Mouse (Mus musculus): Measurements from ENCODE around the gene Tjap1.

Tjap1 gene

DNA sequence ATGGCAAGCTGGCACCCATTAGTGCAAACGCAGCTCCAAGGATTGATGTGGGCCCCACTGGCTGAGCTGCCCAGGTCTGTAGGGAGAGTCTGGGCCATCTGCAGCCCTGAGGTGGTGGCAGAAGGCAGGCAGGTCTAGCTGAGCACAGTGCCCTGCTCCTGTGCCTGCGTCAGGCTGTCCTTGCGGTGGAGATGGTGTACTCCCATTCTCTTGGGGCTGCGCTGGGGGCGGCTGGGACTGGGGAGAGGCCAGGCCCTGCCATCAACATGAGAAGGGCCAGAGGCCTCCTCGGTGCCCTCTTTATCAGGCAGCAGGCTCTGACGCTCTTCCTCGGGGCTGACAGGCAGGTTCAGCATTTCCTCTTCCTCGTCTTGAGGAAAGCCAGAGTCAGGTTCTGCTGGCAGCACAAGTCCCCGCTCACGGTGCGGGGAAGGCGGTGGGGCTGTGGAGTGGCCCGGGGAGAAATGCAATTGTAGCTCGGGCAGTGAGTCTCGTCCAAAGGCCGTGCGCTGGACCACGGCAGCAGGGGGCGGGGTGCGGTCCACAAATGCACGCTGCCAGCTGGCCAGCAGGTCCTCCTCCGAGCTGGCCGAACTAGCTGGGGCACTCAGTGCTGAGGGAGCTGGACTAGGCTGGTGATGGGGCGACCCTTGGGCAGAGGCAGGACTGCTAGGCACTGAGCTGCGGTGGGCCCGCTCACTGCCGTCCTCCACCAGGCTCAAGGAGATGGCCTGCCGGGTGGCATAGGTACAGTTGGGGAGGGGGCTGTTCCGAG, 24.4 kb downstream of the Tjap1 start:
- ATAC-seq (ENCODE audit: insufficient number of reproducible peaks, low FRiP score, low TSS enrichment): no peak

DNA sequence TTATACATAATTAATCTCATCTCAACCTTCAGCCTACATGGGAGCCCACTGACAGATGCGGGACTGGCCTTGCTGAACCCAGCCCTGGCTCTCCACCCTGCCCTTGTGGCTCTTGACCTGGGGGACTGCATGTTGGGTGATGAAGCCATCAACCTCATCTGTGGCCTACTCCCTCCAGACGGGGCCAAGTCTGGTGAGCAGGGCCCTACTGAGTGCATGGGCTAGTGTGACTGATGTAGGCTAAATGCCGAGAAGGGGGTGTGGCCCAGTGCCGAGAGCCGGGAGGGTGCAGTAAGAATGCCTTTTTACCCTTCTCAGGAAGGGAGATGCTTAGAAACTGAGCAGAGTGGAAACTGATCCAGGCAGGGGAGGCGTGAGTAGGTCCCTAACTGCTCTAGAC, 27.7 kb downstream of the Tjap1 start:
- ATAC-seq (ENCODE audit: insufficient number of reproducible peaks, low FRiP score, low TSS enrichment): no peak

DNA sequence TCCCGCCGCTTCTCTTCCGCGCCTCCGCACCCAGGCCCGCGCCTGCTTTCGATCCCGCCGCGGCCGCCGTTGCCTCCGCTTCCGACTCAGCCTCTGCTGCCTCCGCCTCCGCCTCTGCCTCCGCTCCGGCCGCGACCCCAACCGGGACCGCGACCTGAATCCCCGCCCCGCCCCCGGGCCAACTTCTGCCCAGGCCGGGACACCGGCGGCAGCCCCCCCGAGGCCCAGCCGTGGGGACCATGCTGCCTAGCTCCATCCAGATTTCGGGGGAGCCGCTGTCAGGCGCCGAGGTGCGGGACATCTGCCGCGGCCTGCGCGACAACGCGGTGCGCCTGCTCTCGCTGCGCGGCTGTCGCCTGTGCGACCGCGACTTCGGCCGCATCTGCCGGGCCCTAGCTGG, 28.7 kb downstream of the Tjap1 start:
- no peak for ATAC-seq (ENCODE audit: insufficient number of reproducible peaks, low FRiP score, low TSS enrichment)

DNA sequence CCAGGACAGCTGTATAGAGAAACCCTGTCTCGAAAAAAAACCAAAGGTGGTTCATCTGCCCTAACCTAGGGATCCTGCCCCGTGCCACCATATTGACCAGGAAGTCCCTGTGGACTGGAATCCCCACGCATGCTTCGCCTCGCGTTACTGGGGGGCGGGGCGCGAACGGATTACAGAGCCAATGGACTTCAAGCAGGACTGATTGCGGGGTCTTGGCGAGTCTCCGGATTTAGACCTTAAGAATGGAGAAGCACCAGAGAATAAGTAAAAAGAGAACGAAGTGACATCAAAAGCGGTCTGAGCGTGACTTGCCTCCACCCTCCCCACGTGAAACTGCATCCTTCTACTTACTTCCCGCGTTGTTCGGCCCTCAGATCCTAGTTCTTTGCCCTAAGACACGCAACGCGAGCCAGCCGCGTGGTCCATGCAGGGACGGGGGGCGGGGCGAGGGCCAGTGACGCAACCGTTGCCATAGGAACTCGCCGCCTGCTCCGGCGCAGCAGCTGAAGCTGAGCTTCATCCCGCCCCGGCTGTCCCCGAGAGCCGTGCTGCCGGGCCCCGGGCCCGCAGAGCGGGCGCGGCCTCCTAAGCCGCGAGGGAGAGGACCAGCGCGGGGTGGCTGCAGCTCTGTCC, 29.3 kb downstream of the Tjap1 start, which contains the start of gene Lrrc73:
Gene Lrrc73, plus strand, starts transcription at position 80 of the 633 bp plus-strand sequence.
- peak; percentile 67; the same call in 1 of the 2 replicates for ATAC-seq (ENCODE audit: insufficient number of reproducible peaks, low FRiP score, low TSS enrichment)

DNA sequence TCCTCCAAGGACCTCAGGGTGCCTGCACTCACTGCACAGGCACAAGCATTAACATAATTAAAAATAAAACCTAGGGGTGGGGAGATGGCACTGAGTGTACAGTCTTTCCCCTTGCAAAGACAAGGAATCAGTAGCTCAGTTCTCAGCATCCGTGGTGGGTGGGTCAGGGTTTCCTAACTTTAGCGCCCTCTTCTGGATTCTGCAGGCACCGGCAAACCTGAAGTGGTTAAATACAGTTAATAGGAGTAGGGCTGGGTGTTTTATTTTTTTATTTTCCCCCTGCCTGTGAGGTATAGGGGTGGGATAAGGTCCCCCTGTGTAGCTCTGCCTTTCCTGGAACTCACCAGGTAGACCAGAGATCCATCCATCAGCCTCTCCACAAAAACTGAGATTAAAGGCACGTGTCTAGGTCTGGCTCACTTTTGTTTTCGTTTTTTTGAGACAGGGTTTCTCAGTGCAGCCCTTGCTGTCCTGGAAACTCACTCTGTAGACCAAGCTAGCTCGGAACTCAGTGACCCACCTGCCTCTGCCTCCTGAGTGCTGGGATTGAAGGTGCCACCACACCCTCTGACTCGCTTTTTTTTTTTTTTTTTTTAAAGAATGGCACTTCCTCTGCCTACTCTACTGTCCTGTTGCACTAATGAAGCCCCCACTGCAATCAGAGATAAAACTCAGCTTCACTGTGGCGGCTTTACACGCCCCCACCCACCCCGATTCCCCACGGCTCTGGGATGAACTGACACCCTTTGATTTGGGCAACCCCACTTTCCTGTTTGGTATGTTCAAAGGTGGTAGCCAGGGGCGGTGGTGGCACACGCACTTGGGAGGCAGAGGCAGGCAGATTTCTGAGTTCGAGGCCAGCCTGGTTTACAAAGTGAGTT, 30.0 kb downstream of the Tjap1 start:
- ATAC-seq (ENCODE audit: insufficient number of reproducible peaks, low FRiP score, low TSS enrichment): no peak

DNA sequence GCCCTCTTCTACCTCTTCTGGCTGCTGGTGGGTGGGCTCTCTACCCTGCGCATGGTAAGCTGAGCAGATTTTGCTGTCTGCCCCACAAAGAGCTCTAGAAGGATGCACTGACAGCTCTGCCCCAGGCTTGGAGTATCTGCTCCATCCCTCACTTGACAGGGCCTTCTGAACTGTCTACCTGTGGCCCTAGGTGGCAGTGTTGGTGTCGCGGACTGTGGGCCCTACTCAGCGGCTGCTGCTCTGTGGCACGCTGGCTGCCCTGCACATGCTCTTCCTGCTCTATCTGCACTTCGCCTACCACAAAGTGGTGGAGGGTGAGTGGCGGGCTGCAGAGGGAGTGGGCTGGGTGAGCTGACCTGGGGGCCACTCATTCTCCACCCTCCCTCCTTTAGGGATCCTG, 31.7 kb downstream of the Tjap1 start:
- ATAC-seq (ENCODE audit: insufficient number of reproducible peaks, low FRiP score, low TSS enrichment): no peak

DNA sequence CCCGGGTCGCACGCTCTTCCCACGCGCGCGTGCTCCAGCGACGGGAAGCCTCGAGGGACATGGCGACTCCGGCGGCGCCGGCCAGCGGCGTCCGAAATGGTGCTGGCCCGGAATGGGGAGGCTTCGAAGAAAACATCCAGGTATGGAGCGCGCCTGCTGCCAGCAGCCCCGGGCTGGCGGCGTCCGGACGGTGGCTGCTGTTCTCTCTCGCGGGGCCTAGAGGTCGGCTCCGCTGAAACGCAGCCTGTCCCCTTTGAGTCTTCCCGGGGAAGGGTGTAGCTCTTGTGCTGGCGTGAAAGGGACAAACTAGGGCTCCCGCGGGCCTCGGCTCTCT, 34.7 kb downstream of the Tjap1 start:
- peak; percentile 38; the same call in 1 of the 2 replicates for ATAC-seq (ENCODE audit: insufficient number of reproducible peaks, low FRiP score, low TSS enrichment)

DNA sequence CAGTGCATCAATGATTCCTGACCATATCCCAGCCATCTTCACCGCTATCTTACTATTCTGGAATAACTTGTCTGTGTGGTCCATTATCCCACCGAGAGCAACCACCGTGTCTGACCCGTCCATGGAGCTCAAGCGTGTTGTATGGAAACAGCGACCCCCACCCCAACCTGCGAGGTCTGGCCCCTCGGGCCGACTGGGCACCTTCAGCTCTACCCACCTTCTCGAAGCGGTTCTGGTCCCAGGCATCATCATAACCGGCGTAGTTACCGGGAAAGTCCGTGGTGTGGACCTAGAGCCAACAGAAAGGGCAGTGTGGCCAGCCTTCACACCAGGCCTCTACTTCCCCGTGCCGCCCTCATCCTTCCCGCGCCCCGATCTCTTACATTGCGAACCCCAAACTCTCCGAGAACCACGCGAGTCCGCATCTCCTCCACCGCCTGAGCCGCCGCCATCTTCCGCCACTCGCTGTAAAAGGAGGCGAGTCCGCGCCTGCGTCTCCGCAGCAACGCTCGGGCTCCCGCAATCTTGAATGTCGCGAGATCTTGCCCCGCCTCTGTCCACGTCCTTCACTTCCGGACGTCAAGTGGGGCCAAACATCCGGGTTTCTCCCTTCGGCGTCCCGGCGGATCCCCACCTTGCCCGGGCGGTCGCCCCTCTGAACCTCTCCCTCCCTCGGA, 35.2 kb downstream of the Tjap1 start, which contains the start of the genes Polr1c and Yipf3:
Gene Polr1c, minus strand, starts transcription at position 543 of the 677 bp plus-strand sequence.
Gene Yipf3, plus strand, starts transcription at position 569 of the 677 bp plus-strand sequence.
- ATAC-seq (ENCODE audit: insufficient number of reproducible peaks, low FRiP score, low TSS enrichment): peak; percentile 83

DNA sequence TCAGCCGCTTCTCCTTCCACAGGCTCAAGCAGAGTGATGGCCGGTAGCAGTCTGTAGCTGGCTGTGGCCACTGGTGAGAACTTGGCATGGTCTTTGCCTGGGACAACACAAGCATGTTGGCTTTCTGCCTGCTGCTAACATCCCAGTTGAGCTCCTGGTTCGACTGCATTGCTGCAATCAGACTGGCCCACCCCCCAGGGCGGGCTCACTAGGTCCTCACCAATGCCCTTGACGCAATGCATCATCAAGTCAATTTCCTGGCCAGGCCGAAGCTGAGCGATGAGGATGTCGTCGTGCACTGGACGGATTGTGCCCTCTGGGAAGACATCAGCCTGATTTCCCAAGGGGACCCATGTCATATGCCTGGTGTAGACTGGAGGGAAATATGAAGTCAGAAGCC, 38.2 kb downstream of the Tjap1 start:
- ATAC-seq (ENCODE audit: insufficient number of reproducible peaks, low FRiP score, low TSS enrichment): no peak

DNA sequence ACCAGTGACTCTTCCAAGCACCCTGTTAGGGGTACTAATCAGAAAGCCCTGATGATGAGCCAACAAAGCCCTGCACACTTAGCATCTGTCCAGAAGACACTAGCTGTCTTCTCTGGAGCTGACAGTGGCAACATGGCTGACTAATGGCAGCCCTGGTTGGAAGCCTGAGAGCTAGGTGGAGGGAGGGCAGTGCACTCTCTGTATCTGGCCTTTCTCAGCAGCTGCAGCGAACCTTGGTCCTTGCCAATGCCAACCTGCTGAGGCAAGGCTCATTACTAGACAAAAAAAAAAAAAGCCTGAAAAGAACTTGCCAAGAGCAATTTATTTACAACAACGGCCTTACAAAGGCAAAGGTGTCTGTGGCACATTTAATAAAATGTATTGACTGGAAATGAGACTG, 39.2 kb downstream of the Tjap1 start:
- ATAC-seq (ENCODE audit: insufficient number of reproducible peaks, low FRiP score, low TSS enrichment): no peak

DNA sequence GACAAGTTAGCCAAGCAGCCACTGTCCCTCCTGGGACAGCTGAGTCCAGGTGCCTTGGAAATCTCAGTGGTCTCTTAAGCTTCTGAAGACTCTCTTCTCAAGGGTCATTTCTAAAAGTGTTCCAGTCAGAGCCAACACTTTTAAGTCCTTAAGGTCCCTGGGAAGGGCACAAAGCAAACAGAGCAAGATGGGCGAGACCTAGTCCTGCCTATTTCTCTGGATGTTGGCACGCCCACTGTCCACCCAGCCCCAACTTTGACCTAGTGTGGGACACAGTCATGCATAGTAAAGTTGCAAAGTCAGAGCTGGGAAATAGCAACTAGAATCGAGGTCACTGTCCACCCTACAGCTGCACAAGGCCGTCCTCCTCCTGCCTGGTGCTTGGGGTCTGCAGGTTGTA, 39.8 kb downstream of the Tjap1 start:
- ATAC-seq (ENCODE audit: insufficient number of reproducible peaks, low FRiP score, low TSS enrichment): no peak

DNA sequence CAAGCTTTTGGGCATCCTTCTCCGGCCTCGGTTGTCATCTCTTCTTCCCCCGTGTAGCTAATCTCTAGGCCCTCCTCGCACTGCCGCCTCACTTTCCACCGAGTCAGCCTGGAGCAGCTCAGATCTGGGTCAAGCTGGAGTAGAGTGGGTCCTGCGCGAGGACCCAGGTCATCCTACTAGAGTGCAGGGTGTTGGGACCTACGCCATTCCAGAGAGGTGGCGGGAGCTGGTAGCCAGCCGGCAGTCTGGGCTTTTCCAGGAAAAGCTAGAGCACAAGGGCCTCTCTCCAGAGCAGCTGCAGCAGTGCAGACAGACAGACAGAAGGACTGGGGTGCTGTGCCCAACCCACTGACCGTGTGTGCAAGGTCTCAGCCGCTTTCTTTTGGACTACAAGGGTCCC, 40.6 kb downstream of the Tjap1 start:
- no peak for ATAC-seq (ENCODE audit: insufficient number of reproducible peaks, low FRiP score, low TSS enrichment)

DNA sequence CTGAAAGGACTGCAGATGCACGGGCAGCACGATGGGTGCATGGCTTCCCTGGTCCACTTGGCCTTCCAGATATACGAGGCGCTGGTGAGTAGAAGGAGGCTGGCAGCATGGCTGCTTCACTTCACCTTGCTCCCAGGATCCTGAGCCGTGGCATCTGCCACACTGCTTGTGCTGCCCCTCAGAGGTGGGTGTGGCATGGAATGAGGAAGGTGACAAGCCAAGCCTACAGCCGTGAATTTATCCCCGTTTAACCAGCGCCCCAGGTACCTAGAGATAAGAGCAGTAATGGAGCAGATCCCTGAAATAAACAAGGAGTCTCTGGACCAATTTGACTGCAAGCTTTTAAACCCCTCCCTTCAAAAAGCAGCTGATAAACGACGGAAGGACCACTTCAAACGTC, 41.4 kb downstream of the Tjap1 start:
- ATAC-seq (ENCODE audit: insufficient number of reproducible peaks, low FRiP score, low TSS enrichment): no peak

DNA sequence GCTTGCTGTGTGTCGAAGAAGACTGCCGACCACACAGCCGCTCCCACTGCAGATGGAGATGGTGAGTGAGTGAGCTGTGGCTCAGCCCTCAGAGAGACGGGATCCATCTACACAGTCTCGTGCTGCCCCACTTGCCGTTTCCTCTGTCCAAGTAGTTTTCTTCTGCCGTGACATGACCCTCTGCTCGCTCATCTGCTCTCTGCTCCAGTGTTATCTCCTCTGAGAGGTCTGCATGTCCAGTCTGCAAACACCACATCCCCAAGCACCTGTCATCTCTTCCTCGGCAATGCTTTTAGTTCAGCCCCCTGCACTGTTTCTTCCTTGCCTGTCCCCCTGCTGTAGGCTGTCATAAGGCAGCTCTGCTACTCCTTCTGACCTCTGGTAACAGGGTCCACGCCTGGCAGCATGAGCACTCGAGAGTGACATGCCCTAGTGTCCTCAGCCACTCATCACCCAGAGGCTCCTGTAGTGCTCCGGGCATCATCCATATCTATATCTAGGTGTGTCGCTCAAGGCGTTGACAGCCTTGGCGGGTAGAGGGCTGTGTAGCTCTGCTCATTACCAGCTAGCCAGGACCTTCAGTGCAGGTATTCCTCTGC, 43.2 kb downstream of the Tjap1 start:
- no peak for ATAC-seq (ENCODE audit: insufficient number of reproducible peaks, low FRiP score, low TSS enrichment)

DNA sequence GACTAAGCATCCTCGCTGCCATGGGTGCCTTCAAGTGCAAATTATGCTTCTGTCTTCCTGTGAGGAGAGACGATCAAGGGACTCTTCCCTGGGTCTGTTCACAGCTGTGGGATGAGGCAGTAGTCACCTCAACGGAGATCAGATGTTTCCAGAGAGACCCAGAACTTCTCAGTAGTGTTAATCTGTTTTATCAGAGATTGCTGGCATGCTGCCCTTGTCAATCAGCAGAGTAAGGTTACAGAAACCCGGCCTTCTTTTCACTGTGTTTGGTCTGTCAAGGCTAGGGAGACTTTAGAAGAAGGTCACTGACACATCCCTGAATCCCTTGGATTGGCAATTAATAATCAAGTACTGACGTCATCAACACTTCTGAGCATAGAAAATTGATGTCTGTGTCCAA, 45.3 kb downstream of the Tjap1 start:
- no peak for ATAC-seq (ENCODE audit: insufficient number of reproducible peaks, low FRiP score, low TSS enrichment)

DNA sequence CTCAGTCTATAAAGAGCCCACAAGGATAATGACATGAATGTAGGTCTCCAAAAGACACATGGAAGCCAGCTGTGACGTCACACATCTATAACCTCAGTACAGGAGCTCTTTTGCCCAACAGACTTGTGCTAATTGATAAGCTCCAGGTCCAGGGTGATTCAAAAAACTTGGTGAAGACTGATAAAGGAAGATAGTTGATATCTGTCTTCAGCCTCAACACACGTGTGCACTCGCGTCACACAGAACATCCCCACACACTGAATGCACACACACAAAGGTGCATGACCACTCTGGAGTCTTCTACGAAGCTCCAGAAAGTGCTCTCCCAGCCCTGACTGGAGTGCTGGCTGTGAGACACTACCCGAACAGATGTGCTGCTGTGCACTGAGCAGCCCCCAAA, 45.7 kb downstream of the Tjap1 start:
- ATAC-seq (ENCODE audit: insufficient number of reproducible peaks, low FRiP score, low TSS enrichment): no peak

DNA sequence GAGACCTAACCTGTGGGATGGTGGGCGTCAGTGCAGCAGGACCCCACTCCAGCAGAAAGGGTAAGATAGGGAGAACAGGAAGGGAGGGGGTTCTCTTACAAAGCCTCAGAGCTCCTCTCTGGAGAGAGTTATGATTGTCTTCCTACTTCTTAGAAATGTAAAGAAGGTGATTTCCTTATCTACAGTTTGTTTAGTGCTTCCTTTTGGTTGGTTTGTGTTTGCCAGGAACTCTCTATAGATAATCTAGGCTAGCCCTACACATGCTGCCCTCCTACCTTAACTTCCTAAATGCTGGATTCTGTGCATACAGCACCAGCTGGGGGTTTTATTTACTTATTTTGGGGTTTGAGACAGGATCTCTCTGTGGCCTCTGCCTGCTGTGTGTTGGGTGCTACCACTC, 46.8 kb downstream of the Tjap1 start:
- no peak for ATAC-seq (ENCODE audit: insufficient number of reproducible peaks, low FRiP score, low TSS enrichment)

DNA sequence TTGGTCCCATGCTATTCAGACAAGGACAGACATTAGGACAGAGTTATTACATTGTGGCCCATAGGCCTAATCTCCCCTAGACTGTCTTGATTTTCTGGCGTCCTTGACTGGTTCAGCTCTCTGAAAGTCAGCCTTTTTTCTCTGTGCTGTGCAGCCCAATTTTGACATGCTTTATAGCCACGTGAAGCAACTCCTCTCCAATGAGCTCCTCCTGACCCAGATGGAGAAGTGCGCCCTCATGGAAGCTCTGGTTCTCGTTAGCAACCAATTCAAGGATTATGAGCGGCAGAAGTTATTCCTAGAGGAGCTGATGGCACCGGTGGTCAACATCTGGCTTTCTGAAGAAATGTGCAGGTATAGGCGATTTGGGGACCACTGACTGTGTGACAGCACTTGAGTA, 55.2 kb downstream of the Tjap1 start:
- ATAC-seq (ENCODE audit: insufficient number of reproducible peaks, low FRiP score, low TSS enrichment): no peak

DNA sequence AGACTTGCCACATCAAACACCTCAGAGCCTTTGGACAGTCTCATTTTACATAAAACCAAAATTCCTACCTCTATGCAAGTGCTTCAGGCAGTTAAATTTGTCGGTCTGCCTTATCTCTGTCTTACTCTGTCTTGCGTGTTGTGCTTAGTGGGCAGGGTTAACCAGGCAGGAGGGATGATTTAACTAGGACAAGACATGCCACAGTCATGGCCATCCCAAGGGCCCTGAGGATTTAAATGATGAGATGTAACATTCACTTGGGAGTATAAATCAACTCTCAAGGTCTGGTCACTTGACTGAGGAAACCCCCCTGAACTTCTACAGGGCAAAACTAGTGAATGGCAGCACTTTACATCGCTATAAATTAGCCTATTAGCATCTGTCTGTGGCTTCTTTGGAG, 61.2 kb downstream of the Tjap1 start:
- ATAC-seq (ENCODE audit: insufficient number of reproducible peaks, low FRiP score, low TSS enrichment): no peak

DNA sequence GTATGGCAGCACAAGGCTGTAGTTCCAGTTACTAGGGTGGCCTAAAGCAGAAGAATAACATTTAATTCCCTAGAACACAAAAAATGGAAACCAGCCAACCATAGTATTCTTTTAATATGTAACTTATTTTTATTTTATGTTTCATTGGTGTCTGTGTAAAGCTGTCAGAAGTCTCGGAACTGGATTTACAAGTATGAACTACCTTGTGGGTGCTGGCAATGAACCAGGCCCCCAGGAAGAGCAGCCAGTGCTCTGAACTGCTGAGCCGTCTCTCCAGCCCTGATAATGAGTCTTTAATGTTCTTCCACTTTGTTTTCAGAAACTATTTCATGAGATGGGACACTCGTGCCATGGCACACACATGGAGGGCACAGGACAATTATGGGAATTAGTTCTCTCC, 72.3 kb downstream of the Tjap1 start:
- ATAC-seq (ENCODE audit: insufficient number of reproducible peaks, low FRiP score, low TSS enrichment): no peak
